Mouse (Mus musculus) heart, postnatal 0 days (tissue): ENCODE data around the gene Fam131b. TPM values are rescaled to one million over a fixed set of nuclear protein-coding genes. Genes with fewer than 3 reads are reported as not detected.

ENCODE experiments used
- ATAC-seq: fragments of 200-750 bp; cut with Nextera tagmentation; 2 replicates; pipeline ENCODE4 v1.8.0; 2017; ENCODE audit warnings: low read depth, moderate number of reproducible peaks, moderate library complexity; ENCODE audit not compliant: insufficient read depth
- DNase-seq: peaks from one replicate; pipeline ENCODE4 v3.0.0-alpha.2; 2016; ENCODE audit warnings: low spot score
- H3K27ac ChIP-seq: fragments of 300-500 bp; sonication (generic); 2 replicates; pipeline ENCODE4 v1.5.1; 2014; ENCODE audit warnings: low read depth, mild to moderate bottlenecking
- H3K27me3 ChIP-seq: fragments of 300-500 bp; sonication (generic); 2 replicates; pipeline ENCODE4 v1.6.1; 2014; ENCODE audit warnings: low read length, mixed read lengths; ENCODE audit not compliant: control insufficient read depth, insufficient read depth
- H3K36me3 ChIP-seq: fragments of 300-500 bp; sonication (generic); replicated peaks from 2 replicates; pipeline ENCODE4 v1.6.1; 2014; ENCODE audit warnings: low read length, mixed read lengths; ENCODE audit not compliant: control insufficient read depth, insufficient read depth
- H3K4me1 ChIP-seq: fragments of 300-500 bp; sonication (generic); 2 replicates; pipeline ENCODE4 v1.6.1; 2014; ENCODE audit warnings: antibody characterized with exemption; ENCODE audit not compliant: control insufficient read depth, insufficient read depth
- H3K4me2 ChIP-seq: fragments of 300-500 bp; sonication (generic); 2 replicates; pipeline ENCODE4 v1.6.1; 2014; ENCODE audit warnings: low read depth, mild to moderate bottlenecking, low read length, moderate library complexity
- H3K4me3 ChIP-seq: fragments of 300-500 bp; sonication (generic); 2 replicates; pipeline ENCODE4 v1.5.1; 2014; ENCODE audit warnings: low read depth, low read length
- H3K9ac ChIP-seq: fragments of 300-500 bp; sonication (generic); replicated peaks from 2 replicates; pipeline ENCODE4 v1.6.1; 2014; ENCODE audit warnings: low read depth, low read length, mixed read lengths
- H3K9me3 ChIP-seq: fragments of 300-500 bp; sonication (generic); replicated peaks from 2 replicates; pipeline ENCODE4 v1.6.1; 2016; ENCODE audit warnings: low read length; ENCODE audit not compliant: control insufficient read depth
- CTCF ChIP-seq: IDR thresholded peaks from 2 replicates; pipeline ENCODE4 v1.5.1; 2016; ENCODE audit warnings: antibody characterized with exemption, control low read depth, low read depth
- EP300 ChIP-seq: IDR thresholded peaks from 2 replicates; pipeline ENCODE4 v1.6.1; 2016; ENCODE audit warnings: antibody characterized with exemption, low read depth
- WGBS: fragments of 180-500 bp; shearing (Covaris S2); extraction: QIAGEN DNeasy Blood & Tissue Kit; methylation state at CpG from one replicate; pipeline ENCODE4 v1.1.7; 2014; 5-methylcytosine and 5-hydroxymethylcytosine counted together
- polyA plus RNA-seq: library from polyadenylated mRNA; unstranded; fragments of >200 nt; fragmentation: Nextera tagmentation; extraction: Ambion mirVana; gene quantifications from 2 replicates; pipeline ENCODE4 v1.2.1, GENCODE M21; 2015
- total RNA-seq: library from RNA; depleted of rRNA; stranded (reverse); fragments of >200 nt; gene quantifications from 2 replicates; pipeline ENCODE4 v1.2.3, GENCODE M21; 2014; ENCODE audit warnings: low replicate concordance; rRNA removed

The Fam131b gene
- total and polyA plus RNA-seq, 2 experiments from 2014 or later: 0.08 to 0.88 TPM

DNA sequence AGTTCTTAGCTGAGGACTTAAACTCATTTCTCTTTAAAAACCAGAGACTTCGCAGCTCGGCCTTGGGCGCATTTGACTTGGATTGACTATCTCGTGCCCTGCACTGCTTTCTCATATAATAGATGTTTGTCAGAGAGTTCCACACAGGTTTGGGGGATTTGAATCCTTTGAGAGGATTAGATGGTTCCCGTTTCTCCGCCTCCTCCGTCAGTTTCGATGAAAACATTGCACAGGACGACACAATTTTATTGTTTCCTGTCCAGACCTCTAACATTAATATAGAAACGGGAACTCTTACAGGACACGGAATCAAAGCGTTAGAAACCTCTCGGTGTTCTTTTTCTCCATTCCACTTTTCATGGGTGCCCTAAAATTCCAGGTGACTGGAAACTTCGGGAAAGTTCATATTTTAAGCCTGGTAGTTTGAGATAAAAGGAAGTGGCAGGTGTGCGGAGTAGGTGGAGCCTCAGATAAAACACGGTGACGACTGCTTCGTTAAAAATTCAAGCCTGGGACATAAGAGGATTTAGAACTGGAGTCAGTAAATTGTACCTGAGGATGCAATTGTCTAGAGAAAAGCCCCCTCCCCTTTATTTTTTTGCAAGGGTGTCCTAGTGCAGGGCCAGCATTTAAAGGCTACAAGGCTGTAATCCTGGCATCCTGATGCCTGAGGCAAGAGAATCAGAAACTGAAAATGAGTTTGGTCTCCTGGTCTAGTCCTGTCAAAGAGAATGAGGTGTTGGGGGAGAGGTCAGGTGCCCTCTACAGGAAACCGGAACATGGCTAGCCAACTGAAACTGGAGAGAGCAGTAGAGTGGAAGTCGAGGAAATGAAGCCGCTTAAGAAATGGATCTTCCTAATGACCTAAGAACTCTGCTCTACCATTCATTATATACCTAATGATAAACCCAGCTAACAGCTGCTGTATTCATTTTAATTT is 58.8 kb downstream of the Fam131b start:
- peaks cover 11% of the 10 kb centered on the region for H3K4me1 ChIP-seq
- H3K36me3 ChIP-seq: peaks cover 33% of the 10 kb centered on the region
- TF ChIP-seq CTCF (no peak), EP300 (no peak)
- WGBS: under 1% methylated on average over 21 of the region's 21 CpGs
- DNase-seq: peak; percentile 11
- H3K9ac ChIP-seq: peak overlapping the region; percentile 81
- H3K27ac ChIP-seq: peak overlapping the region; percentile 85
- H3K27me3 ChIP-seq: no peaks in the 10 kb centered on the region
- H3K4me2 ChIP-seq: peak overlapping the region; percentile 79
- ATAC-seq: no peak
- no peaks in the 10 kb centered on the region for H3K9me3 ChIP-seq
- peak overlapping the region; percentile 81 for H3K4me3 ChIP-seq

Other genes with a start within 250 kb of the Fam131b start
- not detected in 2 replicates for gene Tas2r139, start 183.7 kb downstream of the Fam131b start, total RNA-seq
- not detected in 2 replicates for gene Tas2r139, start 183.7 kb downstream of the Fam131b start, polyA plus RNA-seq
- gene Tas2r144, start 109.3 kb downstream of the Fam131b start, total RNA-seq: not detected in 2 replicates
- gene Tas2r144, start 109.3 kb downstream of the Fam131b start, polyA plus RNA-seq: not detected in 2 replicates
- 27.8 and 32.4 TPM in 2 replicates for gene Gstk1, start 78.7 kb downstream of the Fam131b start, total RNA-seq
- 23.6 and 25.4 TPM in 2 replicates for gene Gstk1, start 78.7 kb downstream of the Fam131b start, polyA plus RNA-seq
- gene Tmem139, start 62.7 kb downstream of the Fam131b start, total RNA-seq: not detected in 2 replicates
- gene Tmem139, start 62.7 kb downstream of the Fam131b start, polyA plus RNA-seq: 0.10 and 0.26 TPM in 2 replicates
- gene Casp2, start 59.7 kb downstream of the Fam131b start, total RNA-seq: 25.8 and 39.6 TPM in 2 replicates
- gene Casp2, start 59.7 kb downstream of the Fam131b start, polyA plus RNA-seq: 14.9 and 15.2 TPM in 2 replicates
- gene Clcn1, start 38.0 kb downstream of the Fam131b start, total RNA-seq: 0.04 TPM in 1 of 2 replicates, not detected in the other
- 0.44 and 0.64 TPM in 2 replicates for gene Clcn1, start 38.0 kb downstream of the Fam131b start, polyA plus RNA-seq
- gene Zyx, start 25.0 kb upstream of the Fam131b start, total RNA-seq: 96.2 and 140 TPM in 2 replicates
- 86.4 and 89.9 TPM in 2 replicates for gene Zyx, start 25.0 kb upstream of the Fam131b start, polyA plus RNA-seq
- 0.35 TPM in 1 of 2 replicates, not detected in the other for gene Epha1, start 48.6 kb upstream of the Fam131b start, total RNA-seq
- gene Epha1, start 48.6 kb upstream of the Fam131b start, polyA plus RNA-seq: 0.33 and 0.48 TPM in 2 replicates
- gene Tas2r143, start 75.6 kb upstream of the Fam131b start, total RNA-seq: not detected in 2 replicates
- gene Tas2r143, start 75.6 kb upstream of the Fam131b start, polyA plus RNA-seq: not detected in 2 replicates
- not detected in 2 replicates for gene Tas2r135, start 80.8 kb upstream of the Fam131b start, total RNA-seq
- not detected in 2 replicates for gene Tas2r135, start 80.8 kb upstream of the Fam131b start, polyA plus RNA-seq
- not detected in 2 replicates for gene Tas2r126, start 109.9 kb upstream of the Fam131b start, total RNA-seq
- not detected in 2 replicates for gene Tas2r126, start 109.9 kb upstream of the Fam131b start, polyA plus RNA-seq
- gene Olfr458, start 140.6 kb upstream of the Fam131b start, total RNA-seq: not detected in 2 replicates
- not detected in 2 replicates for gene Olfr458, start 140.6 kb upstream of the Fam131b start, polyA plus RNA-seq
- gene Olfr457, start 151.7 kb upstream of the Fam131b start, total RNA-seq: not detected in 2 replicates
- gene Olfr457, start 151.7 kb upstream of the Fam131b start, polyA plus RNA-seq: not detected in 2 replicates
- gene Olfr456, start 162.6 kb upstream of the Fam131b start, total RNA-seq: not detected in 2 replicates
- not detected in 2 replicates for gene Olfr456, start 162.6 kb upstream of the Fam131b start, polyA plus RNA-seq
- gene Olfr455, start 222.9 kb upstream of the Fam131b start, total RNA-seq: not detected in 2 replicates
- gene Olfr455, start 222.9 kb upstream of the Fam131b start, polyA plus RNA-seq: not detected in 2 replicates